In genomic region chr7:16991681-16992450, GRCm38 (mm10) we compare ENCODE assay signal across 9 mouse cellular contexts. TPM values are rescaled to one million over a fixed set of nuclear protein-coding genes. Genes with fewer than 3 reads are reported as not detected.
A peak's percentile ranks its signal among the peaks of the same experiment; 100 is the strongest.
DNase-seq lines count a peak whose midpoint lies in the region; ATAC-seq and TF ChIP-seq lines count a peak whose summit lies in the region.
"Had no signal": no experiment of that assay in that cellular context is flagged by ENCODE, and none has a peak within 500 bp of the region (broad histone marks: within the 10 kb centered on the region; RNA-seq: fewer than 3 reads in every experiment).

No protein-coding gene starts in this region.

- 33% methylated on average over 18 of the region's 18 CpGs for whole genome bisulfite sequencing in lung, embryonic 14.5 days
- WGBS in forebrain, embryonic 10.5 days, result 62% methylated on average over 18 of the region's 18 CpGs
- 43% methylated on average over 18 of the region's 18 CpGs for WGBS in limb, embryonic 15.5 days
- 28% methylated on average over 18 of the region's 18 CpGs for WGBS in stomach, embryonic 16.5 days

- H3K4me1 ChIP-seq in lung, embryonic 14.5 days (ENCODE audit: insufficient read depth), result peaks cover 30% of the 10 kb centered on the region
- peaks cover 81% of the 10 kb centered on the region for H3K4me1 ChIP-seq in forebrain, embryonic 10.5 days
- peaks cover 71% of the 10 kb centered on the region for H3K4me1 ChIP-seq in limb, embryonic 15.5 days
- peaks cover 64% of the 10 kb centered on the region for H3K4me1 ChIP-seq in stomach, embryonic 16.5 days (ENCODE audit: control insufficient read depth, insufficient read depth, low read length)

- H3K4me2 ChIP-seq in lung, embryonic 14.5 days, result peak overlapping the region; percentile 39
- H3K4me2 ChIP-seq in limb, embryonic 15.5 days, result peak overlapping the region; percentile 27; the same call in 1 of the 2 replicates
- H3K4me2 ChIP-seq in stomach, embryonic 16.5 days (ENCODE audit: low read depth, low read length), result peak overlapping the region; percentile 42
- H3K4me2 ChIP-seq: liver, embryonic 15.5 days had no signal

- intact Hi-C loops in left cerebral cortex, postnatal 36 days (cut with DNase I), result no loop called here

- peak; percentile 92 for DNase-seq in lung, embryonic 14.5 days
- no peak for DNase-seq in lung, postnatal 36 days
- DNase-seq in forebrain, embryonic 10.5 days (ENCODE audit: extremely low spot score, low spot score), result peak; percentile 80
- DNase-seq in spleen, postnatal 14 days (ENCODE audit: low spot score in 2 of 2), result no peak
- DNase-seq in left cerebral cortex, postnatal 36 days (ENCODE audit: low spot score in 2 of 2), result no peak
- no peak for DNase-seq in urinary bladder, adult 2 months (ENCODE audit: low spot score)

- peak overlapping the region; percentile 95 for H3K27ac ChIP-seq in lung, embryonic 14.5 days (ENCODE audit: low read depth)
- H3K27ac ChIP-seq in forebrain, embryonic 10.5 days, result peak overlapping the region; percentile 91
- H3K27ac ChIP-seq in limb, embryonic 15.5 days, result peak overlapping the region; percentile 92
- peak overlapping the region; percentile 95 for H3K27ac ChIP-seq in stomach, embryonic 16.5 days (ENCODE audit: low read length)
- H3K27ac ChIP-seq: liver, embryonic 15.5 days had no signal

- H3K4me3 ChIP-seq in lung, embryonic 14.5 days (ENCODE audit: low read depth, low read length), result no peak overlapping the region; the same call in 1 of the 2 replicates
- H3K4me3 ChIP-seq in forebrain, embryonic 10.5 days, result peak overlapping the region; percentile 32
- no peak overlapping the region for H3K4me3 ChIP-seq in limb, embryonic 15.5 days
- peak overlapping the region; percentile 4; the same call in 1 of the 2 replicates for H3K4me3 ChIP-seq in stomach, embryonic 16.5 days (replicated peaks; ENCODE audit: low read length)
- H3K4me3 ChIP-seq: liver, embryonic 15.5 days had no signal

- no peaks in the 10 kb centered on the region for H3K9me3 ChIP-seq in lung, embryonic 14.5 days (ENCODE audit: low read depth, low read length)
- peaks cover 6% of the 10 kb centered on the region; the same call in 1 of the 2 replicates for H3K9me3 ChIP-seq in forebrain, embryonic 10.5 days
- H3K9me3 ChIP-seq in limb, embryonic 15.5 days, result no peaks in the 10 kb centered on the region
- no peaks in the 10 kb centered on the region for H3K9me3 ChIP-seq in stomach, embryonic 16.5 days (replicated peaks; ENCODE audit: control insufficient read depth, low read length)
- H3K9me3 ChIP-seq: liver, embryonic 15.5 days had no signal

- TF ChIP-seq CTCF in lung, embryonic 14.5 days (IDR thresholded peaks at IDR 0.05; ENCODE audit: low read depth), result no peak

- no peaks in the 10 kb centered on the region for H3K27me3 ChIP-seq in lung, embryonic 14.5 days (ENCODE audit: insufficient read depth, low read length)
- H3K27me3 ChIP-seq in forebrain, embryonic 10.5 days (ENCODE audit: poor library complexity, severe bottlenecking), result no peaks in the 10 kb centered on the region
- H3K27me3 ChIP-seq in limb, embryonic 15.5 days, result no peaks in the 10 kb centered on the region
- H3K27me3 ChIP-seq in stomach, embryonic 16.5 days (ENCODE audit: control insufficient read depth, insufficient read depth, low read length), result no peaks in the 10 kb centered on the region

- peaks cover 15% of the 10 kb centered on the region for H3K36me3 ChIP-seq in lung, embryonic 14.5 days (ENCODE audit: insufficient read depth)
- H3K36me3 ChIP-seq in forebrain, embryonic 10.5 days (replicated peaks), result peaks cover 22% of the 10 kb centered on the region
- H3K36me3 ChIP-seq in limb, embryonic 15.5 days, result peaks cover 4% of the 10 kb centered on the region; the same call in 1 of the 2 replicates
- H3K36me3 ChIP-seq in stomach, embryonic 16.5 days (ENCODE audit: control insufficient read depth, insufficient read depth, low read length), result no peaks in the 10 kb centered on the region
- H3K36me3 ChIP-seq: liver, embryonic 15.5 days had no signal

- ATAC-seq in lung, embryonic 14.5 days (ENCODE audit: insufficient read depth), result peak; percentile 75
- peak; percentile 64 for ATAC-seq in limb, embryonic 15.5 days (ENCODE audit: insufficient number of reproducible peaks, low FRiP score, low TSS enrichment, low read depth)
- ATAC-seq in stomach, embryonic 16.5 days (ENCODE audit: insufficient read depth, low FRiP score), result peak; percentile 73

- peak overlapping the region; percentile 4 for H3K9ac ChIP-seq in lung, embryonic 14.5 days
- no peak overlapping the region for H3K9ac ChIP-seq in limb, embryonic 15.5 days
- H3K9ac ChIP-seq in stomach, embryonic 16.5 days (ENCODE audit: low read length), result peak overlapping the region; percentile 55
- H3K9ac ChIP-seq: liver, embryonic 15.5 days had no signal

RNA-seq across cellular contexts. Expression of gene Ccdc8, which starts 0.6 kb away (rescaled TPM):
- polyA plus RNA-seq in lung, embryonic 14.5 days (2014; fragmentation: Nextera tagmentation; extraction: Ambion mirVana), result 27.3 and 29.2 TPM in 2 replicates
- 7.8 and 8.9 TPM in 2 replicates for polyA plus RNA-seq in forebrain, embryonic 10.5 days (2016; fragmentation: Nextera tagmentation; extraction: Ambion mirVana)
- 19.1 and 40.8 TPM in 2 replicates for polyA plus RNA-seq in limb, embryonic 15.5 days (2015; fragmentation: Nextera tagmentation; extraction: Ambion mirVana)
- polyA plus RNA-seq in stomach, embryonic 16.5 days (2015; fragmentation: Nextera tagmentation; extraction: Ambion mirVana), result 40.4 and 45.1 TPM in 2 replicates
- 1 to 10 TPM; 2.1 to 2.3 TPM for total RNA-seq in left cerebral cortex, postnatal 36 days (2021)
- 9.5 and 9.6 TPM in 2 replicates for polyA plus RNA-seq in urinary bladder, adult 2 months (2012; rRNA removed)

RNA-seq across cellular contexts. Expression of gene Gm42372, which starts 9.0 kb away (rescaled TPM):
- polyA plus RNA-seq in lung, embryonic 14.5 days (2014; fragmentation: Nextera tagmentation; extraction: Ambion mirVana), result 0.09 and 0.20 TPM in 2 replicates
- polyA plus RNA-seq in forebrain, embryonic 10.5 days (2016; fragmentation: Nextera tagmentation; extraction: Ambion mirVana), result 1.2 and 1.4 TPM in 2 replicates
- polyA plus RNA-seq in limb, embryonic 15.5 days (2015; fragmentation: Nextera tagmentation; extraction: Ambion mirVana), result 0.14 and 0.20 TPM in 2 replicates
- 0.25 and 0.35 TPM in 2 replicates for polyA plus RNA-seq in stomach, embryonic 16.5 days (2015; fragmentation: Nextera tagmentation; extraction: Ambion mirVana)
- 10 to 100 TPM; 59.7 to 61.7 TPM for total RNA-seq in left cerebral cortex, postnatal 36 days (2021)
- 0.06 TPM in 1 of 2 replicates, not detected in the other for polyA plus RNA-seq in urinary bladder, adult 2 months (2012; rRNA removed)

RNA-seq across cellular contexts. Expression of gene Pnmal1, which starts 32.4 kb away (rescaled TPM):
- polyA plus RNA-seq in lung, embryonic 14.5 days (2014; fragmentation: Nextera tagmentation; extraction: Ambion mirVana), result 0.11 and 0.20 TPM in 2 replicates
- polyA plus RNA-seq in forebrain, embryonic 10.5 days (2016; fragmentation: Nextera tagmentation; extraction: Ambion mirVana), result 7.3 and 9.3 TPM in 2 replicates
- polyA plus RNA-seq in limb, embryonic 15.5 days (2015; fragmentation: Nextera tagmentation; extraction: Ambion mirVana), result 0.33 and 0.50 TPM in 2 replicates
- 3.2 and 3.4 TPM in 2 replicates for polyA plus RNA-seq in stomach, embryonic 16.5 days (2015; fragmentation: Nextera tagmentation; extraction: Ambion mirVana)
- total RNA-seq in left cerebral cortex, postnatal 36 days (2021), result 100 to 1,000 TPM; 109 to 111 TPM
- 0.03 TPM in 2 replicates for polyA plus RNA-seq in urinary bladder, adult 2 months (2012; rRNA removed)

RNA-seq across cellular contexts. Expression of gene Ppp5c, which starts 35.9 kb away (rescaled TPM):
- 103 and 117 TPM in 2 replicates for polyA plus RNA-seq in lung, embryonic 14.5 days (2014; fragmentation: Nextera tagmentation; extraction: Ambion mirVana)
- 149 and 150 TPM in 2 replicates for polyA plus RNA-seq in forebrain, embryonic 10.5 days (2016; fragmentation: Nextera tagmentation; extraction: Ambion mirVana)
- polyA plus RNA-seq in limb, embryonic 15.5 days (2015; fragmentation: Nextera tagmentation; extraction: Ambion mirVana), result 101 and 115 TPM in 2 replicates
- 87.9 and 95.6 TPM in 2 replicates for polyA plus RNA-seq in stomach, embryonic 16.5 days (2015; fragmentation: Nextera tagmentation; extraction: Ambion mirVana)
- total RNA-seq in left cerebral cortex, postnatal 36 days (2021), result 100 to 1,000 TPM; 159 to 168 TPM
- 104 and 116 TPM in 2 replicates for polyA plus RNA-seq in urinary bladder, adult 2 months (2012; rRNA removed)

RNA-seq across cellular contexts. Expression of gene Pnmal2, which starts 47.4 kb away (rescaled TPM):
- polyA plus RNA-seq in lung, embryonic 14.5 days (2014; fragmentation: Nextera tagmentation; extraction: Ambion mirVana), result 3.1 and 3.3 TPM in 2 replicates
- 4.3 and 6.8 TPM in 2 replicates for polyA plus RNA-seq in forebrain, embryonic 10.5 days (2016; fragmentation: Nextera tagmentation; extraction: Ambion mirVana)
- 20.2 and 31.1 TPM in 2 replicates for polyA plus RNA-seq in limb, embryonic 15.5 days (2015; fragmentation: Nextera tagmentation; extraction: Ambion mirVana)
- polyA plus RNA-seq in stomach, embryonic 16.5 days (2015; fragmentation: Nextera tagmentation; extraction: Ambion mirVana), result 7.8 and 10.2 TPM in 2 replicates
- total RNA-seq in left cerebral cortex, postnatal 36 days (2021), result 100 to 1,000 TPM; 249 to 288 TPM
- polyA plus RNA-seq in urinary bladder, adult 2 months (2012; rRNA removed), result 0.83 and 1.4 TPM in 2 replicates

Comparison
In these comparisons a context has a peak if more than half of its experiments do, and no peak if none do; other contexts are left out.
1. DNase-seq: peak in lung, embryonic 14.5 days (single experiment) and forebrain, embryonic 10.5 days (single experiment); none in lung, postnatal 36 days (single experiment), spleen, postnatal 14 days (0 of 2), left cerebral cortex, postnatal 36 days (0 of 2) and urinary bladder, adult 2 months (single experiment).
2. H3K4me3 ChIP-seq: peak in forebrain, embryonic 10.5 days (single experiment) and stomach, embryonic 16.5 days (single experiment); none in lung, embryonic 14.5 days (single experiment) and limb, embryonic 15.5 days (single experiment).
3. Peak in every context shown above with its lines, with median percentiles within 50 percentile points of each other: ATAC-seq, H3K27ac ChIP-seq and H3K4me2 ChIP-seq.